Mouse (Mus musculus) c-Kit-positive CD71-positive TER-119-positive erythroid progenitor cells, embryonic 14.5 days (primary cell): ENCODE data around the gene Ralgps1.

Experiments
- DNase-seq: peaks from one replicate; pipeline ENCODE4 v3.0.0-alpha.2; 2013; ENCODE audit warnings: low spot score

The Ralgps1 gene

DNA sequence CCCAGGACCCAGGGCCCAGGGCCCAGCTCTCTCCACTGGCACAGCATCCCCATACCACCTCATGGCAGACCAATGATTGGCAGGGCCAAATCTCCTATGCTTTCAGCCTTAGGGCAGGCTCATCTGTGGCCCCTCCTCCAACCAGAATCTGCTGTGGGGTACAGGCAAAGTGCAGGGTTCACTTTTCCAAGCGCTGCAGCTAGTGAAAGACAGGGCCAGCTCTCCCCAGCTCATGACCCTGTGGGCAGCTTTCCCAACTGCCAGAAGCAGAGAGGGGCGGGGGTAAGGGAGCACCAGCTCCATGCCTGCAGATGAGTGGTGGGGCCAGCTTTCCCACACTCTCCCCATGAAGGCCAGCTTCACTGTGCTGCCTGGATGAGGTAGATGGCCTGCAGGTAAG lies 160.4 kb downstream of the Ralgps1 start:
- no peak for DNase-seq

GRCm38 (mm10) chr2:33208134-33208533 lies 163.2 kb downstream of the Ralgps1 start:
- no peak for DNase-seq

DNA sequence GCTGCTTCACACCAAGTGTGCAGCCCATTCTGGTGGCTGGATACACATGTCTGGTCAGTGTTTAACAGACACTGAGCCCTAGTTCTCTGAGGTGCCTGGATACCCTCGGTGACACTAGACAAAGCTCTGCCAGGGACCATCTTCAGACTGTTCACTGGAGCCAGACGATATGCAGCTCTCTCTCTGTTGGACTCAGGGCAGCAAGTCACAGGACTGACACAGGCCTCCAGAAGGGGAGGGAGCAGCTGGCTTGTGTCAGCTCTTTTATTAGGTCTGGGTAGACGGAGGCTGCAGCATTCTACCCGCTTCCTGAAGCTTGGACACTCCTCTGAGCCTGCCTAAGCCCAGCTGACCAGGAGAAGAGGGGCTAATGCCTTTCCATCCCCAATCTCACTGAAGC lies 164.2 kb downstream of the Ralgps1 start:
- no peak for DNase-seq

- no peak for DNase-seq
These were observed 165.3 kb downstream of the Ralgps1 start for GRCm38 (mm10) chr2:33205939-33206525.

GRCm38 (mm10) chr2:33204980-33205379 lies 166.3 kb downstream of the Ralgps1 start:
- DNase-seq: no peak

DNA sequence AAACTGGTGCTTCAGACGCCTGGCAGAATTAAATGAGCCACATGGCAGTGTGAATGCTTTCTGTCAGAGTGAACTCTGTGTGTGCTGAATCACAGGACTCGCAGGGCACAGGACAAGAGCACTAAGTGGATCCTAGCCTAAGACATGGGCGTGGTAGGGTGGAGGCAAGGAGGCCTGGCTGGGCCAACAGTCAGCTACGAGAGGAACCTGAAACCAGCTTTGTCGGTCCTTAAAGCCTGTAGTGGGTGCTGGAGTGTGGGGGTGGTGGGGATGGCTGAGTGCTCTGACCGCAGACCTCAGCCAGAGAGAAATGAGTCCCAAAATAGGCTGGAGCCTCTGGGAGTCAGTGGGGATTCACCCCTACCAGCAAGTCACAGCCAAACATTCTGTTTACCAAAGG lies 168.0 kb downstream of the Ralgps1 start:
- no peak for DNase-seq

DNA sequence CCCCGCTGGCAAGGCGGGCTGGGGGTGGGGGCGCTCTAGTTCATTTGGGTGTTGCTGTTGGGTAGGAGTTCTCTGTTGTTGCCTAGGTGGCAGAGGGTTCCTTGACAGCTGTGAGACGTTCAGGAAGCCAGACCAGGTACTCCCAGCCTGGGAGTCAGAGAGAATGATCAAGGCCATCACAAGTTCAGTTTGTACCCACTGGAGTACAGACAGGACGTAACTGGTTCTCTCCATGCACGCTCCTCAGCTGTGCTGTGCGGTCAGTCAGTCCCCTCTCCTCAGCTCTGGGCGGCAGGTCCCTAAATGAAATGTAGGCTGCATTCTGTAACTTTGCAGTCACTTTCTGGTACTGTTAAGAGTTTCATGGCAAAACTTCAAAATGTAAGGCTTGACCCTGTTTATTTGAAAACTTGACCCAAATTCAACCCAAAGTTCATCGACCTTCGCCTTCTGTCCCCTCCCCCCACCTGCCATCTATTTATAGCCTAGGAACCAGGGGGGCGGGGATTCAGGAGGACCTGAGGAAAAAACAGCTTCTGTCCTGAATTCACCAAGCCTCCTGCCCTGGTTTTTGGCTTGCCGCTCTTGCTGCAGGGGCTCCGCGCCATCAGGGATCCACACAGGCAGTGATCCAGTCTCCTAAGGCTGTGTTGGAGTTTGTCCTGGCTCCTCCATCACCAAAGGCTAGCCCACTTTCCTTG lies 170.8 kb downstream of the Ralgps1 start:
- no peak for DNase-seq

DNA sequence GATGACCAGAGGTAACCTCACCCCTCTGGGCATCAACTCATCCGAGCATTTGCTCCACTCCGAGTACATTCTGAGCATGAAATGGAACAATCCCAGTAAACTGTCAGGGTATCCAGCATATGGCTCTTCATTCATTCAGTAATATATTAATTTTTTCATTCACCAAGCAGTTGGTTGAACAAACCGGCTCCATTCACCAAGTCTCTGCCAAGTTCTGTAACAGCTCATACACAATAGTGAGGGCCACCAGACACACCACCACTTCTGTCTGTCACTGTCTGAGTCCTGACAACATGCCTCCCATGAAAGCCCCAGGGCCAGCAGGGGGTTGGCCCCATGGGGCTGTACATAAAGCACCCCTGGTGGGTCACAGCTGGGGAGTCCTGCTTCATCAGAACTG lies 181.3 kb downstream of the Ralgps1 start:
- no peak for DNase-seq

GRCm38 (mm10) chr2:33188925-33189670 lies 182.2 kb downstream of the Ralgps1 start:
- DNase-seq: no peak

DNA sequence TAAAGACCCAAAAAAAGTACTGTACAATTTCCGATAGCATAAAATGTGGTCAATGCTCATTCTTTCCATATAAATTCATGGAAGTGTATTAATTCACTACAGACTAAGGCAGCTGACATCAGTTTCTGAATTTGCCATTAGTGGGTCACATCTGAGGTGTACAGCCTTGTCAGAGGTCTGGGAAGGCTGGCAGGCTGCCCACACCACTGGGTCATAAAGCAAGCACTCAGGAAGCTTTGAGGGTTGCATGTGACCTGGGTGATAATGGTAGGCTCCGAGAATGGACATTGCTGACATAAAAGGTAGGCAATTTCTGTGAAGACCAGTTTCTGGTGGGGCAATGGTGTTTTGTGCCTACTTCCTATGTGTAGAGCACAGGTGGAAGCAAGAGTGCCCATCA lies 183.4 kb downstream of the Ralgps1 start:
- no peak for DNase-seq

DNA sequence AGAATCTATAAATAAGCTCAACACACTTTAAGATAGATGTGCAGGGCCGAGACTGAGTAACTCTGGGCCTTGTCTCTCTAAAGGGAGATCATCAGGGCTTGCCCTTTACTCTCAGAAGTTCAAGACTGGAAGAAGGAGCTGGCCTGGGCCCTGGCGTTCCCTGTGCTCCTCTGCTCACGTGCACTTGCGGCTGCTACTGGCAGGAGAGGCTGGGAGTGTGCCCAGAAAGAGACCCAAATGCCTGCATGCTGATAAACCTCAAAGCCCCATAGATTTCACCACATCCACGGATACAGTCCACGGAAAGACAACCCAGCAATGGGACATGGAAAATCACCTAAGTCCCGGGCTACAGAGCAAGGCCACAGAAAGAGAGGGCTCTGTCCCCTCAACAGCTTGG lies 184.8 kb downstream of the Ralgps1 start:
- no peak for DNase-seq

GRCm38 (mm10) chr2:33185258-33185657 lies 186.0 kb downstream of the Ralgps1 start:
- no peak for DNase-seq

- no peak for DNase-seq
These were observed 186.6 kb downstream of the Ralgps1 start for GRCm38 (mm10) chr2:33184641-33185040.

GRCm38 (mm10) chr2:33183321-33183720 lies 188.0 kb downstream of the Ralgps1 start:
- no peak for DNase-seq

DNA sequence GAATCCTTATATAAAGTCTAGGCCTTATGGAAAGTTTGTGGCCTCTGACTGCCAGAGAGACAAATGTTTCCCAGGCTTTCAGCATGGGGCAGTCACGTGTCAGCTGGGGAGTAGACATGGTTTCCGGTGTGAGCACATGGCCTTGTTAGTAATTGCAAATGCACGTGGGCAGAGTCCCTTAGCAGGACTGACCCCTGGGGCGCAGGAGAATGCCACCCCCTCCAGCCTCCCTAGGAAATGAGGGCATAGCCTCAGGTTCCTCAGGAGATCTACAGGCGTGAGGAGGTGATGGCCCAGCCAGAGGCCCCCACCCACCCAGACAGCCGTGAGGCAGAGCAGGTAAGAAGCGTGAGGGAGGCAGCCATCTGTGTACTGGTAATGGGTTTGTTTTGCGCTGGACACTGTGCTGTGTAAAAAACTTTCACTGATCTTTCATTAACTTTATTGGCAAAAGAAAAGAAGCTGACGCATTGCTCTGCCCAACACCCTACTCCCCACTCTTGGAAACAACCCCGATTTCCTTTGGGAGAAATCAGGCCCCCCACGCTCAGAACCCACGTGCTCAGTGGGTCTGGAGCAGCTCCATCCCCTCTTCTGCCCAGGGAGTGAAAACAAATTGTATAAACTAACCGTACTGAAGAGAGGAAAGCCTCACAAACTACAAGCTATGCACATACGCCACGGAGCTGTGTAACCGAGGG lies 191.2 kb downstream of the Ralgps1 start:
- DNase-seq: no peak

GRCm38 (mm10) chr2:33179171-33179929 lies 191.9 kb downstream of the Ralgps1 start:
- no peak for DNase-seq

GRCm38 (mm10) chr2:33178243-33178932 lies 192.9 kb downstream of the Ralgps1 start:
- DNase-seq: no peak

DNA sequence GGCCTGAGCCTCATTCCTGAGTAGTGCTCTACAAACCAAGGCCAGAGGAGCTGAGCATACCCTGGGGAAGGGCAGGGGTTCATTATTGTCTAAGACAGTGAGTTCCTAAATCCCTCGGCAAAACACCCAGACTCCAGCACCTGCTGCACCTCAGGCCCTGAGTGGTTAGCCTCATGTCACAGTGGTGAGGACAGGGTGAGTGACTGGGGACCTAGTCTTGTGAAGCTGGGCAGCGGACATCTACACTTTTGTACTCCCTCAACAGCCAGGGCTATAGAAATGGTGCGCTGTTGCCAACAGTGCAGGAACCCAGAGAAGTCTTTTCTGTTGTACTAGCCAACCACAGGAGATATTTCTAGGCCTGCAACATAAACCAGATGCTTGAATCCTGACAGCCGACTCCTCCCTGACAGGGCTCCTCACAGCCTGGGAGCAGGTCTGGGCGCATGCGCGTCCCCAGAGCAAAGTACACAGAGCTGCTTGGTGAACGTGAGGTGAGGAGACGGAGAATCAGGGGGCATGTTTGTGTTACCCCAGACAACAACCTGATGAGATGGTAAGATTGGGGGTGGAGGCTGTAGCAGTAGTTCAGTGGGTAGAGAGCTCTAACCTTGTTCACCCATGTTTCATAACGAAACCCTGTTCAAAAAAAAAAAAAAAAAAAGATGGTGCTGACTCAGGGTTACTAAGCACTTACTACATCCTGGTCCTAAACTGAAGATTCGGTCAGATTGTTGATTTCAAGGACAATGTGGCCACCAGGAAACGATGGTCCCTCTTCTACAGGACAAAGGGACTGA lies 193.6 kb downstream of the Ralgps1 start:
- no peak for DNase-seq

DNA sequence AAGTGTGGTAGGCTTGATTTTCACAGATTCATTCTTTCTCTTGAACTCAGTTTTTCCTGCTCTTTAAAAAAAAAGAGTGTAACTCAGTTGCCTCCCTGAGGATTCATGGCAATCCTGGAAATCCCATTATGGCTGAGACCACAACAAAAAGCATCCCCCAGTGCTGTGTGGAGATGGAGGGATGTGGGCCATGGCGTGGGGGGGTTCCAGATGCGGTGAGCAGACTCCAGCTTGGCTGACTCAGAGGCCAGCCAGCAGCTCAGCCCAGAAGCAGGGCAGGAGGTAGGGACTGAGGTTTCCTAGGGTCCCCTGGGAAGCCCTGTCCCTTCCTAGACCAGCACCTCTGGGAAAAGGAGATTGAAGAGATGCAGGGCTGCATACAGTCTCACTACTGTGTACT lies 194.4 kb downstream of the Ralgps1 start:
- no peak for DNase-seq

- no peak for DNase-seq
These were observed 194.8 kb downstream of the Ralgps1 start for GRCm38 (mm10) chr2:33176516-33176915.
